Mouse (Mus musculus): ENCODE results near the gene Fgfr2.

- TF ChIP-seq CTCF (IDR thresholded peaks at IDR 0.05; ENCODE audit: borderline replicate concordance, insufficient read depth, low read length), result no peak
- TF ChIP-seq POLR2A (IDR thresholded peaks at IDR 0.05; ENCODE audit: low read depth, low read length), result no peak
These were observed 674.5 kb downstream of the Fgfr2 start for GRCm38 (mm10) chr7:132448511-132449154.
